Mouse (Mus musculus): ENCODE data around the gene Ubqln4. TPM values are rescaled to one million over a fixed set of nuclear protein-coding genes. Genes with fewer than 3 reads are reported as not detected.

Ubqln4 gene
- polyA plus RNA-seq, 1 experiment = 80.5 TPM

DNA sequence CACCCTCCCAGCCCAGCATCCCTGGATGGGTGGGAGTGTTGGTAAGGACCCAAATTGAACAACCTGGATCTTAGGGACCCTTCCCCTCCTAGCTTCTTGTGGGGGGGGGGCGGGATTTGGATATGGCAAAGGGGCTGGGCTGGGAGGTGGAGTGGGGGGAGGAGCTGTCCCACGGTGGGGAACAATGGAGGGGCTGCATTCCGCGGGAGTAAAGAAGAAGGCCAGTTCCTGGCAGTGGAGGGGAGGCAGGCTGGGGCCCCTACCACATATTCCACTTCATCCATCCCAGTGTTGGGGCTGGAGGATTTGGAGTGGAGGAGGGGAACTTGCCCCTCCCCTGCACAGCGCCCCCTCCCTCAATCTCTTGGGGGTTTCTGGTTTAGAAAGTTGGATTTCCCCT is 19.9 kb upstream of the Ubqln4 start:
- no peak for DNase-seq
- H3K4me3 ChIP-seq (ENCODE audit: control insufficient read depth, insufficient read depth, low read length) = no peak overlapping the region
- peaks cover 13% of the 10 kb centered on the region for H3K36me3 ChIP-seq (ENCODE audit: control insufficient read depth, insufficient read depth, low read length)
- TF ChIP-seq CTCF (IDR thresholded peaks at IDR 0.05; ENCODE audit: borderline replicate concordance, control insufficient read depth, extremely low read depth, insufficient read depth, low read length, poor library complexity) = no peak
- TF ChIP-seq POLR2A (IDR thresholded peaks at IDR 0.05; ENCODE audit: control insufficient read depth, extremely low read depth, insufficient read depth, low read length, poor library complexity) = no peak
- peaks cover 28% of the 10 kb centered on the region for H3K4me1 ChIP-seq (replicated peaks; ENCODE audit: control insufficient read depth, insufficient read depth, low read length)
- no peaks in the 10 kb centered on the region for H3K27me3 ChIP-seq (ENCODE audit: control insufficient read depth, insufficient read depth, low read length)
- WGBS = 46% methylated on average over 5 of the region's 5 CpGs
- H3K27ac ChIP-seq (ENCODE audit: control insufficient read depth, insufficient read depth, low read length) = no peak overlapping the region

- Histone ChIP-seq H3K4me1 (replicated peaks; ENCODE audit: control insufficient read depth, insufficient read depth, low read length) (peaks cover 18% of the 10 kb centered on the region), H3K4me3 (ENCODE audit: control insufficient read depth, insufficient read depth, low read length) (no peak overlapping the region)
- TF ChIP-seq CTCF (IDR thresholded peaks at IDR 0.05; ENCODE audit: borderline replicate concordance, control insufficient read depth, extremely low read depth, insufficient read depth, low read length, poor library complexity) = no peak
- no peak for TF ChIP-seq POLR2A (IDR thresholded peaks at IDR 0.05; ENCODE audit: control insufficient read depth, extremely low read depth, insufficient read depth, low read length, poor library complexity)
These were observed 18.6 kb upstream of the Ubqln4 start for GRCm38 (mm10) chr3:88535005-88535404.

GRCm38 (mm10) chr3:88535527-88535926 is 18.0 kb upstream of the Ubqln4 start:
- TF ChIP-seq CTCF (IDR thresholded peaks at IDR 0.05; ENCODE audit: borderline replicate concordance, control insufficient read depth, extremely low read depth, insufficient read depth, low read length, poor library complexity) (no peak), POLR2A (IDR thresholded peaks at IDR 0.05; ENCODE audit: control insufficient read depth, extremely low read depth, insufficient read depth, low read length, poor library complexity) (no peak)
- Histone ChIP-seq H3K4me1 (replicated peaks; ENCODE audit: control insufficient read depth, insufficient read depth, low read length) (peaks cover 17% of the 10 kb centered on the region), H3K27ac (ENCODE audit: control insufficient read depth, insufficient read depth, low read length) (no peak overlapping the region), H3K27me3 (ENCODE audit: control insufficient read depth, insufficient read depth, low read length) (no peaks in the 10 kb centered on the region), H3K36me3 (ENCODE audit: control insufficient read depth, insufficient read depth, low read length) (peaks cover 13% of the 10 kb centered on the region), H3K4me3 (ENCODE audit: control insufficient read depth, insufficient read depth, low read length) (no peak overlapping the region)
- no peak for DNase-seq
- 98% methylated on average over 4 of the region's 4 CpGs for WGBS

More at GRCm38 (mm10) chr3:88535005-88535404, 18.6 kb upstream of the Ubqln4 start:
- DNase-seq = no peak
- 90% methylated on average over 3 of the region's 3 CpGs for WGBS
- no peak overlapping the region for H3K27ac ChIP-seq (ENCODE audit: control insufficient read depth, insufficient read depth, low read length)
- peaks cover 13% of the 10 kb centered on the region for H3K36me3 ChIP-seq (ENCODE audit: control insufficient read depth, insufficient read depth, low read length)
- H3K27me3 ChIP-seq (ENCODE audit: control insufficient read depth, insufficient read depth, low read length) = no peaks in the 10 kb centered on the region

DNA sequence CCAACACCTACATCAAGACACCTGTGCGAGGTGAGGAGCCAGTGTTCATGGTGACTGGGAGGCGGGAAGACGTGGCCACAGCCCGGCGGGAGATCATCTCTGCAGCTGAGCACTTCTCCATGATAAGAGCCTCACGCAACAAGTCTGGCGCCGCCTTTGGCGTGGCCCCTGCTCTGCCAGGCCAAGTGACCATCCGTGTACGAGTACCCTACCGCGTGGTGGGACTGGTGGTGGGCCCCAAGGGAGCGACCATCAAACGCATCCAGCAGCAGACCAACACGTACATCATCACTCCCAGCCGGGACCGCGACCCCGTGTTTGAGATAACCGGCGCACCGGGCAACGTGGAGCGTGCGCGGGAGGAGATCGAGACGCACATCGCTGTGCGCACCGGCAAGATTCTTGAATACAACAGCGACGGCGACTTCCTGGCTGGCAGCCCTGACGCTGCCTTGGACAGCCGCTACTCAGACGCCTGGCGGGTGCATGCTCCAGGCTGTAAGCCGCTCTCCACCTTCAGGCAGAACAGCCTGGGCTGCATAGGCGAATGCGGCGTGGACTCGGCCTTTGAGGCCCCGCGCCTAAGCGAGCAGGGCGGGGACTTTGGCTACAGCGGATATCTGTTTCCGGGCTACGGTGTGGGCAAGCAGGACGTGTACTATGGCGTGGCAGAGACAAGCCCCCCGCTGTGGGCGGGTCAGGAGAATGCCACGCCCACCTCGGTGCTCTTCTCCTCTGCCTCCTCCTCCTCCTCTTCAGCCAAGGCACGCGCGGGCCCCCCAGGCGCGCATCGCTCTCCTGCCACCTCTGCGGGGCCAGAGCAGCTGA is 17.2 kb upstream of the Ubqln4 start:
- H3K4me1 ChIP-seq (replicated peaks; ENCODE audit: control insufficient read depth, insufficient read depth, low read length) = peaks cover 20% of the 10 kb centered on the region
- no peak overlapping the region for H3K27ac ChIP-seq (ENCODE audit: control insufficient read depth, insufficient read depth, low read length)
- H3K36me3 ChIP-seq (ENCODE audit: control insufficient read depth, insufficient read depth, low read length) = peaks cover 13% of the 10 kb centered on the region
- peak overlapping the region; percentile 10; the same call in 1 of the 2 replicates for H3K4me3 ChIP-seq (ENCODE audit: control insufficient read depth, insufficient read depth, low read length)
- no peaks in the 10 kb centered on the region for H3K27me3 ChIP-seq (ENCODE audit: control insufficient read depth, insufficient read depth, low read length)
- TF ChIP-seq POLR2A (IDR thresholded peaks at IDR 0.05; ENCODE audit: control insufficient read depth, extremely low read depth, insufficient read depth, low read length, poor library complexity) (no peak), CTCF (IDR thresholded peaks at IDR 0.05; ENCODE audit: borderline replicate concordance, control insufficient read depth, extremely low read depth, insufficient read depth, low read length, poor library complexity) (no peak)
- DNase-seq = no peak
- 87% methylated on average over 64 of the region's 64 CpGs for WGBS

DNA sequence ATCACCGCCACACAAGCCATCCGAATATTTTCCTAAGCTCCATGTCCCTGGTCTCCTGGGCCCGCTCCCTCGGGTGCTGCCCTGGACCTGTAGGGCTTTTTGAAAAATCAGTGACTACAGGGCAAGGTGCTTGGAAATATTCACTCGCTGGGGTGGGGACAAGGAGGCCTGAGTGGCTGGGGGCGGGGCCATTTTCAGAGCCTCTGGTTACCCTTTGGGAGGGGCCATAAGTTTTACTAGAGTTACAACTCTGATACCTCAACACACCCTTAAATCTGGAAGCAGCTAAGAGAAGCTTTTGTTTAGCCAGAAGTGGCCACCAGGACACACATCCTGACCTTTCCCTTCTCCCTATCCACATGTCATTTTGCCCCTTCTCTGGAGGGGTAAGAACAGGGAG is 16.4 kb upstream of the Ubqln4 start:
- DNase-seq = no peak
- Histone ChIP-seq H3K27ac (ENCODE audit: control insufficient read depth, insufficient read depth, low read length) (no peak overlapping the region), H3K27me3 (ENCODE audit: control insufficient read depth, insufficient read depth, low read length) (no peaks in the 10 kb centered on the region), H3K36me3 (ENCODE audit: control insufficient read depth, insufficient read depth, low read length) (peaks cover 13% of the 10 kb centered on the region), H3K4me1 (replicated peaks; ENCODE audit: control insufficient read depth, insufficient read depth, low read length) (peaks cover 20% of the 10 kb centered on the region), H3K4me3 (ENCODE audit: control insufficient read depth, insufficient read depth, low read length) (no peak overlapping the region)
- WGBS = 96% methylated on average over 6 of the region's 6 CpGs
- TF ChIP-seq POLR2A (IDR thresholded peaks at IDR 0.05; ENCODE audit: control insufficient read depth, extremely low read depth, insufficient read depth, low read length, poor library complexity) = no peak
- no peak for TF ChIP-seq CTCF (IDR thresholded peaks at IDR 0.05; ENCODE audit: borderline replicate concordance, control insufficient read depth, extremely low read depth, insufficient read depth, low read length, poor library complexity)

DNA sequence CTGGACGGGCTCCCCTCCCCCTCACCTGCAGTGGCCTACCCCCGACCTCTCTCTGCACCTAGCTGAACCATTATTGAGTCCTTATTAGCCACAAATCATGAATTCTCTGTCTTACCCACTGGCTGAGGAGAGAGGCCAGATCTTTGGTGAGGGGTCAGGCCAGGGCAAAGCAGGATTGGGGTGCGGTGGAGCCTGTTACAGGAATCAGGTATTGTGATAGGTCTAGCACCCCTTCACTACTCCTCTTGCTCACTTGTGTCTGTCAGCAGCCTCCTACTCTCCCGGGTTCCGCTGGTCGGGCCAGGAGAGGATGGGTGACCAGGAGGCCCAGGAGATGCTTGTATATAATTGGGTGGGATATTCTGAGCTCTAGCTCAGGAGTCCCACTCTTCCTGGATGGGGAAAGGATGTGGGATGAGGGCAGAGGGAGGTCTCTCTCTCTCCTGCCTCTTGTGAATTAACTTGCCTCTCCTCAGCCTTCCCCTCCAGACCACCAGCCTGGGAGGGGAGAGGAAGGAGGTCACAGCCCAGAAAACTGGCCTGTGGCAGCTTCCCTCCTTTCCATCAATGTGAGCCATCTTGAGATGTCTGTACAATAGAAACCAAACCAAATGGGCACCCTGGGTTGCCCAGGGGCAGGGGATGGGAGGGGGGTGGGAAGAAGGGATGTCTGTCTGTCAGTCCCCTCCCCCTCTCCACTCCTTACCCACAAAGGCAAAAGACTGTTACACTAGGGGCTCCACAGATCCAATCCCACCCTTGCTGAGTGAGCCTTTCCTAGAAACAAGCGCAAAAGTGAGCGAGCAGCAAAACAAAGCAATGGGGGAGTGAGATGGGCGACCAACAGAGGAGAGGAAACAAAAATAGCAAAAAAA is 15.1 kb upstream of the Ubqln4 start:
- 94% methylated on average over 9 of the region's 9 CpGs for WGBS
- Histone ChIP-seq H3K27ac (ENCODE audit: control insufficient read depth, insufficient read depth, low read length) (no peak overlapping the region), H3K27me3 (ENCODE audit: control insufficient read depth, insufficient read depth, low read length) (no peaks in the 10 kb centered on the region), H3K4me1 (replicated peaks; ENCODE audit: control insufficient read depth, insufficient read depth, low read length) (peaks cover 11% of the 10 kb centered on the region), H3K4me3 (ENCODE audit: control insufficient read depth, insufficient read depth, low read length) (no peak overlapping the region), H3K36me3 (ENCODE audit: control insufficient read depth, insufficient read depth, low read length) (peaks cover 13% of the 10 kb centered on the region)
- DNase-seq = no peak
- TF ChIP-seq POLR2A (IDR thresholded peaks at IDR 0.05; ENCODE audit: control insufficient read depth, extremely low read depth, insufficient read depth, low read length, poor library complexity) (no peak), CTCF (IDR thresholded peaks at IDR 0.05; ENCODE audit: borderline replicate concordance, control insufficient read depth, extremely low read depth, insufficient read depth, low read length, poor library complexity) (no peak)

All from thymus, adult 2 months (tissue).